Mouse (Mus musculus) forebrain, embryonic 16.5 days (tissue): ENCODE data around the gene Unc5cl. TPM values are rescaled to one million over a fixed set of nuclear protein-coding genes. Genes with fewer than 3 reads are reported as not detected.

Experiments used
- ATAC-seq: fragments of 200-750 bp; cut with Nextera tagmentation; 2 replicates; pipeline ENCODE4 v1.8.0; 2017; ENCODE audit warnings: mild to moderate bottlenecking, moderate library complexity
- H3K27ac ChIP-seq: fragments of 300-500 bp; sonication (generic); 2 replicates; pipeline ENCODE4 v1.5.1; 2014; ENCODE audit warnings: low read length, control low read depth
- H3K27me3 ChIP-seq: fragments of 300-500 bp; sonication (generic); replicated peaks from 2 replicates; pipeline ENCODE4 v1.6.1; 2014; ENCODE audit warnings: low read length; ENCODE audit not compliant: control insufficient read depth, insufficient read depth
- H3K36me3 ChIP-seq: fragments of 300-500 bp; sonication (generic); 2 replicates; pipeline ENCODE4 v1.6.1; 2014; ENCODE audit not compliant: control insufficient read depth, insufficient read depth
- H3K4me1 ChIP-seq: fragments of 300-500 bp; sonication (generic); replicated peaks from 2 replicates; pipeline ENCODE4 v1.6.1; 2014; ENCODE audit warnings: low read length; ENCODE audit not compliant: control insufficient read depth, insufficient read depth
- H3K4me2 ChIP-seq: fragments of 300-500 bp; sonication (generic); 2 replicates; pipeline ENCODE4 v1.6.1; 2014; ENCODE audit warnings: mild to moderate bottlenecking, low read length, control low read depth
- H3K4me3 ChIP-seq: fragments of 300-500 bp; sonication (generic); replicated peaks from 2 replicates; pipeline ENCODE4 v1.5.1; 2014; ENCODE audit warnings: mild to moderate bottlenecking, low read length, control low read depth
- H3K9ac ChIP-seq: fragments of 300-500 bp; sonication (generic); replicated peaks from 2 replicates; pipeline ENCODE4 v1.6.1; 2014; ENCODE audit warnings: low read depth, low read length, control low read depth
- H3K9me3 ChIP-seq: fragments of 300-500 bp; sonication (generic); 2 replicates; pipeline ENCODE4 v1.6.1; 2016; ENCODE audit warnings: low read length; ENCODE audit not compliant: control insufficient read depth
- WGBS: fragments of 180-500 bp; shearing (Covaris S2); extraction: QIAGEN DNeasy Blood & Tissue Kit; methylation state at CpG from one replicate; pipeline ENCODE4 v1.1.7; 2014; 5-methylcytosine and 5-hydroxymethylcytosine counted together
- polyA plus RNA-seq: library from polyadenylated mRNA; unstranded; fragments of >200 nt; fragmentation: Nextera tagmentation; extraction: Ambion mirVana; gene quantifications from 2 replicates; pipeline ENCODE4 v1.2.1, GENCODE M21; 2015

Unc5cl gene
- polyA plus RNA-seq, 1 experiment from 2014 or later = 0.19 TPM

- no peak overlapping the region for H3K27ac ChIP-seq
- no peak overlapping the region for H3K9ac ChIP-seq
- H3K4me1 ChIP-seq = peaks cover 5% of the 10 kb centered on the region; the same call in 1 of the 2 replicates
- H3K27me3 ChIP-seq = no peaks in the 10 kb centered on the region
- 60% methylated on average over 15 of the region's 15 CpGs for WGBS
- ATAC-seq = peak; percentile 18; the same call in 1 of the 2 replicates
- no peak overlapping the region for H3K4me3 ChIP-seq
- no peaks in the 10 kb centered on the region for H3K36me3 ChIP-seq
- H3K9me3 ChIP-seq = no peaks in the 10 kb centered on the region
- H3K4me2 ChIP-seq = peak overlapping the region; percentile 11; the same call in 1 of the 2 replicates
Measured at GRCm38 (mm10) chr17:48543301-48543765, 88.6 kb downstream of the Unc5cl start.

GRCm38 (mm10) chr17:48544722-48545121 is 90.0 kb downstream of the Unc5cl start:
- Histone ChIP-seq H3K4me2 (no peak overlapping the region), H3K4me3 (no peak overlapping the region), H3K27me3 (no peaks in the 10 kb centered on the region), H3K36me3 (no peaks in the 10 kb centered on the region), H3K9me3 (no peaks in the 10 kb centered on the region), H3K4me1 (peaks cover 5% of the 10 kb centered on the region; the same call in 1 of the 2 replicates), H3K27ac (no peak overlapping the region), H3K9ac (no peak overlapping the region)
- WGBS = 90% methylated on average over 9 of the region's 9 CpGs
- no peak for ATAC-seq

- peaks cover 5% of the 10 kb centered on the region; the same call in 1 of the 2 replicates for H3K4me1 ChIP-seq
- 78% methylated on average over 28 of the region's 28 CpGs for WGBS
- no peak overlapping the region for H3K9ac ChIP-seq
- H3K27ac ChIP-seq = no peak overlapping the region
- H3K4me3 ChIP-seq = no peak overlapping the region
- H3K9me3 ChIP-seq = no peaks in the 10 kb centered on the region
- H3K4me2 ChIP-seq = no peak overlapping the region
- no peaks in the 10 kb centered on the region for H3K36me3 ChIP-seq
- H3K27me3 ChIP-seq = no peaks in the 10 kb centered on the region
- peak; percentile 53; the same call in 1 of the 2 replicates for ATAC-seq
Measured at GRCm38 (mm10) chr17:48545223-48545943, 90.7 kb downstream of the Unc5cl start.

- Histone ChIP-seq H3K4me3 (no peak overlapping the region), H3K4me2 (no peak overlapping the region), H3K4me1 (peaks cover 5% of the 10 kb centered on the region; the same call in 1 of the 2 replicates), H3K9me3 (no peaks in the 10 kb centered on the region), H3K9ac (no peak overlapping the region), H3K27ac (no peak overlapping the region), H3K27me3 (no peaks in the 10 kb centered on the region), H3K36me3 (no peaks in the 10 kb centered on the region)
- WGBS = 95% methylated on average over 11 of the region's 11 CpGs
- no peak for ATAC-seq
Measured at GRCm38 (mm10) chr17:48546036-48546435, 91.3 kb downstream of the Unc5cl start.

GRCm38 (mm10) chr17:48547668-48548067 is 93.0 kb downstream of the Unc5cl start:
- no peaks in the 10 kb centered on the region for H3K9me3 ChIP-seq
- WGBS = 86% methylated on average over 6 of the region's 6 CpGs
- ATAC-seq = no peak
- no peaks in the 10 kb centered on the region for H3K27me3 ChIP-seq
- H3K9ac ChIP-seq = no peak overlapping the region
- H3K4me3 ChIP-seq = no peak overlapping the region
- H3K4me2 ChIP-seq = no peak overlapping the region
- no peak overlapping the region for H3K27ac ChIP-seq
- no peaks in the 10 kb centered on the region for H3K36me3 ChIP-seq
- peaks cover 5% of the 10 kb centered on the region; the same call in 1 of the 2 replicates for H3K4me1 ChIP-seq

GRCm38 (mm10) chr17:48551788-48552531 is 97.3 kb downstream of the Unc5cl start:
- Histone ChIP-seq H3K9ac (no peak overlapping the region), H3K36me3 (no peaks in the 10 kb centered on the region), H3K4me1 (no peaks in the 10 kb centered on the region), H3K27ac (no peak overlapping the region), H3K9me3 (no peaks in the 10 kb centered on the region), H3K4me3 (no peak overlapping the region), H3K27me3 (no peaks in the 10 kb centered on the region), H3K4me2 (no peak overlapping the region)
- ATAC-seq = no peak
- 82% methylated on average over 4 of the region's 4 CpGs for WGBS

GRCm38 (mm10) chr17:48552532-48552915 is 97.8 kb downstream of the Unc5cl start:
- H3K9ac ChIP-seq = no peak overlapping the region
- no peak for ATAC-seq
- H3K4me2 ChIP-seq = no peak overlapping the region
- no peaks in the 10 kb centered on the region for H3K27me3 ChIP-seq
- H3K4me3 ChIP-seq = no peak overlapping the region
- 87% methylated on average over 3 of the region's 3 CpGs for WGBS
- no peaks in the 10 kb centered on the region for H3K4me1 ChIP-seq
- H3K9me3 ChIP-seq = no peaks in the 10 kb centered on the region
- no peaks in the 10 kb centered on the region for H3K36me3 ChIP-seq
- no peak overlapping the region for H3K27ac ChIP-seq

GRCm38 (mm10) chr17:48556223-48556962 is 101.7 kb downstream of the Unc5cl start:
- Histone ChIP-seq H3K9ac (no peak overlapping the region), H3K4me1 (no peaks in the 10 kb centered on the region), H3K9me3 (no peaks in the 10 kb centered on the region), H3K36me3 (no peaks in the 10 kb centered on the region), H3K4me2 (no peak overlapping the region), H3K27ac (no peak overlapping the region), H3K27me3 (no peaks in the 10 kb centered on the region), H3K4me3 (no peak overlapping the region)
- ATAC-seq = no peak
- 50% methylated on average over 9 of the region's 9 CpGs for WGBS
